Mouse (Mus musculus): ENCODE results near the gene Cabp1. TPM values are rescaled to one million over a fixed set of nuclear protein-coding genes. Genes with fewer than 3 reads are reported as not detected.

Cabp1 gene
- polyA plus RNA-seq, 1 experiment from 2014 or later = 2.0 TPM

DNA sequence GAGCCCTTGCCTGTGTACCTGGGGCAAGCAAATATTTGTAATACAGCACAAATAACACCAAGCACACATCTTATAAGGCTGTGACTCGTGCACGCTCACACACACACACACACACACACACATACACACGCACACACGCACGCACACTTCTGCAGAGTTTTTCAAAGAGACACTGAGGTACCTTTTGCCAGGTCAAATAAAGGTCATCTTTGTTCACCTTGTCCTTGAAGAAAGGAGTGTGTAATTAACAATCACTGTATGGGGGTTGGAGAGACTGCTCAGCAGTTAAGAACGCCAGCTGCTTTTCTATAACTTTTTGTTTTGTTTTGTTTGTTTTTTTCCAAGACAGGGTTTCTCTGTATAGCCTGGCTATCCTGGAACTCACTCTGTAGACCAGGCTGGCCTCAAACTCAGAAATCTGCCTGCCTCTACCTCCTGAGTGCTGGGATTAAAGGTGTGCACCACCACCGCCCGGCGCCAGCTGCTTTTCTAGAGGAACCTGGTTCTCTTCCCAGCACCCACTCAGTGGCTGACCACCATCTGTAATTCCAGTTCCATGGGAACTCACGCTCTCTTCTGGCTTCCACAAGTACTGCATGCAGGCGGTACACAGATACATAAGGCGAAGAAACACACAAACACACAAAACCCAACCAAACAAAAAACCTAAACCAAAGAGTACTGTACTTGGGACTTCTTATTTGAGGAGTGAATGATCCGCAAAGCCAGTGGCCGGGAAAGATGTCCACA is 39.0 kb upstream of the Cabp1 start:
- H3K9me3 ChIP-seq (ENCODE audit: control insufficient read depth, low read length) = no peaks in the 10 kb centered on the region
- no peak overlapping the region for H3K4me3 ChIP-seq (ENCODE audit: low read length)
- H3K27ac ChIP-seq (ENCODE audit: low read depth, low read length) = no peak overlapping the region
- peaks cover 13% of the 10 kb centered on the region for H3K27me3 ChIP-seq (ENCODE audit: control insufficient read depth, insufficient read depth, low read length)
- no peak overlapping the region for H3K9ac ChIP-seq (ENCODE audit: low read depth, low read length)
- H3K36me3 ChIP-seq (ENCODE audit: control insufficient read depth, insufficient read depth, low read length) = no peaks in the 10 kb centered on the region
- ATAC-seq (ENCODE audit: low FRiP score, low TSS enrichment) = no peak
- WGBS = 91% methylated on average over 14 of the region's 14 CpGs
- peaks cover 10% of the 10 kb centered on the region; the same call in 1 of the 2 replicates for H3K4me1 ChIP-seq (ENCODE audit: control insufficient read depth, insufficient read depth, low read length)
- H3K4me2 ChIP-seq (replicated peaks; ENCODE audit: low read depth, low read length) = no peak overlapping the region

DNA sequence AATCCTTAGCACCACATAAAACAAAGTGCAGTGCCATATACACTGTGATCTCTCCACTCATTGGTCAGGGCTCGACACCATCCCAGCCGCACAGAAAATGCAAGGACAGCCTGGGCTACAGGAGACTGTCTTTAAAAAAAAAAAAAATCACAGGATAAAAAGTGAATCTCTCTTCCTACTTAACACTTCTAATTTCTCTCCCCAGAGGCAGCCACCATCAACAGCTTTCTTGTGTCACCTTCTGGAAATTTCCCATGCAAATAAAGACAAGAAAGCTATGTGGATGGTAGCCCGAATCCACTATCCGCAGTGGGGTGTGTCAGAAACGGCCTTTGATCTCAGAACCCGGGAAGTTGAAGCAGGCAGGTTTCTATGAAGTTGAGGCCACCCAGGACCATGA is 38.3 kb upstream of the Cabp1 start:
- Histone ChIP-seq H3K4me2 (replicated peaks; ENCODE audit: low read depth, low read length) (no peak overlapping the region), H3K4me1 (ENCODE audit: control insufficient read depth, insufficient read depth, low read length) (peaks cover 10% of the 10 kb centered on the region; the same call in 1 of the 2 replicates), H3K36me3 (ENCODE audit: control insufficient read depth, insufficient read depth, low read length) (no peaks in the 10 kb centered on the region), H3K27ac (ENCODE audit: low read depth, low read length) (no peak overlapping the region), H3K27me3 (ENCODE audit: control insufficient read depth, insufficient read depth, low read length) (peaks cover 13% of the 10 kb centered on the region), H3K9me3 (ENCODE audit: control insufficient read depth, low read length) (no peaks in the 10 kb centered on the region), H3K9ac (ENCODE audit: low read depth, low read length) (no peak overlapping the region), H3K4me3 (ENCODE audit: low read length) (no peak overlapping the region)
- no peak for ATAC-seq (ENCODE audit: low FRiP score, low TSS enrichment)
- 34% methylated on average over 6 of the region's 6 CpGs for WGBS

DNA sequence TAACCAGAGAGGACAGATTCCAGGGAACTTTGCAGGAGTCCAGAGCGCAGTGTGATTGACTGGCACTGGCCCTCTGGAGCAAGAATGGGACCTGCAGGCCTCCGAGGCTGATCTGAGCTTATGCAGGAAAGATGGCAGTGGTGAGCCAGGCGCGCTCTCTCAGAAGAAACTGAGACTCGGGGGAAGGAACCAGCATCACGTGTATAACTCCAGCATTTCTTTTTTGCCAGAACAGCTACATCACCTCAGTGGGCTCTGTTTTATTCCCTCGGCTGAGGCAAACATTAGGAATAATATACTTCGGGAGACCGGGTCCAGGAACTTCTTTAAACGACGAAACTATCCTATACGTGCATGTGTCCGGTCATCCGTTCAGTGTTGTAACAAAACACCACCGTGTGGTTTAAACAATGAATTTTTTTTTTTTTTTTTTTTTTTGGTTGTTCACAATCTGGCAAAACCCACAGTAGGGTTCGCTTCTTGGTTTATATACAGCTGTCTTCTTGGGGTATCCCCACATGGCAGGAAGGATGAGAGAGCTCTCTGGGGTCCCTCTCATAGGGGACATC is 37.5 kb upstream of the Cabp1 start:
- no peak for ATAC-seq (ENCODE audit: low FRiP score, low TSS enrichment)
- no peaks in the 10 kb centered on the region for H3K9me3 ChIP-seq (ENCODE audit: control insufficient read depth, low read length)
- WGBS = 16% methylated on average over 16 of the region's 16 CpGs
- H3K27me3 ChIP-seq (ENCODE audit: control insufficient read depth, insufficient read depth, low read length) = peaks cover 13% of the 10 kb centered on the region
- H3K4me1 ChIP-seq (ENCODE audit: control insufficient read depth, insufficient read depth, low read length) = peaks cover 10% of the 10 kb centered on the region; the same call in 1 of the 2 replicates
- peak overlapping the region; percentile 21; the same call in 1 of the 2 replicates for H3K4me2 ChIP-seq (replicated peaks; ENCODE audit: low read depth, low read length)
- H3K27ac ChIP-seq (ENCODE audit: low read depth, low read length) = no peak overlapping the region
- H3K9ac ChIP-seq (ENCODE audit: low read depth, low read length) = no peak overlapping the region
- no peaks in the 10 kb centered on the region for H3K36me3 ChIP-seq (ENCODE audit: control insufficient read depth, insufficient read depth, low read length)
- H3K4me3 ChIP-seq (ENCODE audit: low read length) = no peak overlapping the region

DNA sequence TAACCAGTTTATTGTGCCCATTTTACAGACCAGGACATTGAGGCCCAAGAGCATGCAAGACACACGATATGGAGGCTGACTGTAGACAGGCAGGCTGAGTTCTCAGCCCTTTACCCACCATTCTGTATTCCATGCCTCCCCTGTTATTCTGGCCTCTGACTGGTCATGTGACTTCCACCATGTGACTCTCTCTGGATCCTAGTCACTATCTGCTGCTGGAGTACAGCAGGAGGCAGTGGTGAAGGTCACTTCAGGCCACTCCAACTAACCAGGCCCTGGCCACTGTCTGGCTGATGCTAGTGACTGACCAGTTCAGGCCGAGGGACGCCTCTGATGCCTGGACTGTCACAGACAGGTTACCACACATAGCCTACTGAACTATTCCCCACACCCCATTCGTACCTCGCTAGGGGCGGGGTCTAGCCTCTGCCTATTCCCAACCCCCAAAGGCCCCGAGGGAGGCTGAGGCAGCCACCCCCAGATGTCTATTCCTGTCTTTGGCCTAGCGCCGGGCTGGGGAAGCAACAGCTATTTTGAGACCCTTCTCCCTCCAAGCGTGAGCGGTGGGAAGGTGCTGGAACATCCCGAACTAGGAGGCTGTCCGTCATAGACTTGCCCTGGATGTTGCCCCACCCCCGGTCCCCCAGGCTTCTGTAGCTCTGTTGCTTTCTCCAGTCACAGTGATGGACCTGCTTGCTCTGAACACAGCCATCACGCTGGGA is 36.8 kb upstream of the Cabp1 start:
- H3K27ac ChIP-seq (ENCODE audit: low read depth, low read length) = no peak overlapping the region
- H3K27me3 ChIP-seq (ENCODE audit: control insufficient read depth, insufficient read depth, low read length) = peaks cover 13% of the 10 kb centered on the region
- 56% methylated on average over 15 of the region's 15 CpGs for WGBS
- H3K36me3 ChIP-seq (ENCODE audit: control insufficient read depth, insufficient read depth, low read length) = no peaks in the 10 kb centered on the region
- H3K9me3 ChIP-seq (ENCODE audit: control insufficient read depth, low read length) = no peaks in the 10 kb centered on the region
- peaks cover 10% of the 10 kb centered on the region; the same call in 1 of the 2 replicates for H3K4me1 ChIP-seq (ENCODE audit: control insufficient read depth, insufficient read depth, low read length)
- H3K4me2 ChIP-seq (replicated peaks; ENCODE audit: low read depth, low read length) = peak overlapping the region; percentile 21; the same call in 1 of the 2 replicates
- H3K9ac ChIP-seq (ENCODE audit: low read depth, low read length) = no peak overlapping the region
- no peak for ATAC-seq (ENCODE audit: low FRiP score, low TSS enrichment)
- H3K4me3 ChIP-seq (ENCODE audit: low read length) = no peak overlapping the region

DNA sequence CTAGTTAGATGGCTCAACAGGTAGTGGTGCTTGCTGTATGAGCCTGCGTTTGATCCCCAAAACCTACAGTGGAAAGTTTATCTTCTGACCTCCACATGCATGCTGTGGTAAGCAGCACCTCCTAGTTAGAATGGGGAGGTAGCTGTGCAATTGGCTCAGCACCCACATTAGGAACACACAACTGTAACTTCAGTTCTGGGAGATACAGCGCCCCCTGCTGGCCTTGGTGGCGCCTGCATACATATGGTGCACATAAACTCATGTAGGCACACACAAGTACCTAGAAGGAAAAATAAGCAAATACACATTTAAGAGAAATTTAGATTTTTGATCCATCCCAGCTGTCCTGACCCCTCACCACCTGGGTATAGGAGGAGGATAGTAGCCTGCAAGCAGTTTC is 28.3 kb upstream of the Cabp1 start:
- Histone ChIP-seq H3K9ac (ENCODE audit: low read depth, low read length) (no peak overlapping the region), H3K4me2 (replicated peaks; ENCODE audit: low read depth, low read length) (no peak overlapping the region), H3K27me3 (ENCODE audit: control insufficient read depth, insufficient read depth, low read length) (no peaks in the 10 kb centered on the region), H3K4me1 (ENCODE audit: control insufficient read depth, insufficient read depth, low read length) (no peaks in the 10 kb centered on the region), H3K27ac (ENCODE audit: low read depth, low read length) (no peak overlapping the region), H3K9me3 (ENCODE audit: control insufficient read depth, low read length) (no peaks in the 10 kb centered on the region), H3K4me3 (ENCODE audit: low read length) (no peak overlapping the region), H3K36me3 (ENCODE audit: control insufficient read depth, insufficient read depth, low read length) (no peaks in the 10 kb centered on the region)
- 75% methylated on average over 3 of the region's 3 CpGs for WGBS
- no peak for ATAC-seq (ENCODE audit: low FRiP score, low TSS enrichment)

DNA sequence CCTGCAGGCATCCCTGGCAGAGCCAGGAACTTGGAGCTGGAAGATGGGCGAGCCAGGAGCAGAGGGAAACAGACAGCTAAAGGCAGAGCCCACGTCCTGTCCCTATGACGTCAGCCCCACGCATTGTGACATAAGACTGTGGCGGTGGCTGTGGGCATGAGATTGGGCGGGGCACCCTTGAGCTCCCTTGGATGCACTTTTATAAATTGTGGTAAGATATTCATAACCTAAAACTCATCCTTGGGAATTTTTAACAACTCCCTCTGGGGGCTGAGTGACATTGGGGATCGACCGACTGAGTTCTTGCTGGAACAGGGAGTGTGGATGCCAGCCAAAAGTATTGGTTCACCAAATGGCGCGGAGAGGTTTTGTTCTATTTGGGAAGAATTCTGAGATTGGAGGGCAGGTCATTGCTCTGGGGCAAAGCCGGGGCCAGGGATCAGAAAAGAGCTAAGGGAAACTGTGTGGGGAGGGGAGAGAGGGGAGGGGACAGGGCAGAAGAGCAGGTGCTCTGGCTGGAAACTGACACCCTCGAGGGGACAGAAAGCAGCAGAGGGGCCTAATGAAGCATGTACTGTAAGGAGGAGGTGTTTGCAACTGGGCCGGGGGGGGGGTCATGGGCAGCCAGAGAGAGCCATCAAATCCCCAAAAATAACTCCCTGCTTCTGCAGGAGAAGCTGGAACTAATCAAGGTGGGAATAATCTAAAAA is 26.9 kb upstream of the Cabp1 start:
- 0 out of 2 replicates have a peak, but pooled peaks have one; percentile 40 for ATAC-seq (ENCODE audit: low FRiP score, low TSS enrichment)
- 34% methylated on average over 13 of the region's 13 CpGs for WGBS

DNA sequence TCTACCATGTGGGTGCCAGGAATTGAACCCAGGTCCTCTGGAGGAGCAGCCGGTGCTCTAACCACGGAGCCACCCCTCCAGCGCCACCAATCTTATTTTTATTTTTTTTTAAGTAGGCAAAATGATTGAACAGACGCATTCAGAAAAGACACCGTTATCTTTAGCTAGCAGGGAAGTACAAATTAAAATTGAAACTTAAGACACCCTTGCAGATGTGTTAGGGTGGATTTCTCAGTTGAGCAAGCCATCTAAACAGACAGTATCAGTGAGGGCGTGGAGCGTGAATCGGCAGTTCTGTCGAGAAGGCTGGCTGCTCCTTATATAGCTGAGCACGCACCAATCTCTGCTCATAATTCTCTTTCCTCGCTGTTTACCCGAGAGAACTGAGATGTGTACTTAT is 23.8 kb upstream of the Cabp1 start:
- H3K27me3 ChIP-seq (ENCODE audit: control insufficient read depth, insufficient read depth, low read length) = peaks cover 2% of the 10 kb centered on the region; the same call in 1 of the 2 replicates
- peaks cover 4% of the 10 kb centered on the region; the same call in 1 of the 2 replicates for H3K4me1 ChIP-seq (ENCODE audit: control insufficient read depth, insufficient read depth, low read length)
- no peak for ATAC-seq (ENCODE audit: low FRiP score, low TSS enrichment)

More for the DNA sequence above, 26.9 kb upstream of the Cabp1 start:
- no peak overlapping the region for H3K4me2 ChIP-seq (replicated peaks; ENCODE audit: low read depth, low read length)
- no peak overlapping the region for H3K27ac ChIP-seq (ENCODE audit: low read depth, low read length)
- H3K4me1 ChIP-seq (ENCODE audit: control insufficient read depth, insufficient read depth, low read length) = no peaks in the 10 kb centered on the region
- H3K27me3 ChIP-seq (ENCODE audit: control insufficient read depth, insufficient read depth, low read length) = no peaks in the 10 kb centered on the region
- no peak overlapping the region for H3K9ac ChIP-seq (ENCODE audit: low read depth, low read length)
- H3K36me3 ChIP-seq (ENCODE audit: control insufficient read depth, insufficient read depth, low read length) = no peaks in the 10 kb centered on the region
- H3K9me3 ChIP-seq (ENCODE audit: control insufficient read depth, low read length) = no peaks in the 10 kb centered on the region
- H3K4me3 ChIP-seq (ENCODE audit: low read length) = no peak overlapping the region

DNA sequence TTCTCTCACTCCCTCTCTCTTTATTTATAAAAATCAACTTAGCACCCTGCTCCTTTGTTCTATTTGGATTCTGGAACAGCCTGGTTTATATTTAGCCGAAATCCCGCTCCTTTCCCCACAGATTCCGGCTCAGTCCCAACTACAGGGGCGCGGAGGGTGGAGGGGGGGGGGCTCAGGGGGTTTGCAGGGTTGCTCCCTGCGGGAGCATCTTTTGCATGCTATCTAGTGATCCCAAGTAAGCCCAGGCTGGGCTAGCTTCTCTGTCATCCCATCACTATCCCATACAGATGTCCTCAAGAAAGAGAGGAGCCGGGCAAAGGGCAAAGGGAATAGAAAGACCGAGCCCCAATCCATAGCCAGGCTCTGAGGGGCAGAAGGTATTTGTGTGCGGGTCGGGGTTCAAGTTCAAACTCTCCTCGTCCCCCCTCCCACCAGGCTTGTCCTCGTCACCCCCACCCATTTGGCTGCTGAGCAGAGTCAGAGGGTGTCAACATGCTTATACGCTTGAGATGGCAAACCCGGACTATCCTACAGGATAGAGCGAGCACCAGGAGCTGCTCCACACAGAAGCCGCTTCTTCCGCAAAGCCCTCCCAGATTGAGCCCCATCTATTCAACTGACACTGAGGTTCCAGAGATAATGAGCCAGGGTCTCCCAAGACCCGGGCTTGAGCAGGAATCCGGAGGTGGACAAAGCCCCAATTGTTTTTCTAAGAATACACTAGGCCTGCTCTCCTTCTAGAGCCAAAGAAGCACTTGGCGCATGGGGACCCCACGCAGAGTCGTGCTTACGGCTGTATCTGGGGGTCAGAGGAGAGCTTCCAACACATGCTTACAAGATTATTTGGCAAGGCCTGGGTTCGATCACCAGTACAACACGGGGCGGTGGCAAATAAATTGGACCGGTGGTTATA is 21.3 kb upstream of the Cabp1 start:
- no peaks in the 10 kb centered on the region for H3K36me3 ChIP-seq (ENCODE audit: control insufficient read depth, insufficient read depth, low read length)
- ATAC-seq (ENCODE audit: low FRiP score, low TSS enrichment) = peak; percentile 54; the same call in 1 of the 2 replicates
- WGBS = 27% methylated on average over 27 of the region's 27 CpGs
- H3K27me3 ChIP-seq (ENCODE audit: control insufficient read depth, insufficient read depth, low read length) = peaks cover 2% of the 10 kb centered on the region; the same call in 1 of the 2 replicates
- peak overlapping the region; percentile 42 for H3K4me3 ChIP-seq (ENCODE audit: low read length)
- H3K9me3 ChIP-seq (ENCODE audit: control insufficient read depth, low read length) = no peaks in the 10 kb centered on the region
- no peak overlapping the region for H3K27ac ChIP-seq (ENCODE audit: low read depth, low read length)
- H3K9ac ChIP-seq (ENCODE audit: low read depth, low read length) = peak overlapping the region; percentile 65
- H3K4me2 ChIP-seq (replicated peaks; ENCODE audit: low read depth, low read length) = peak overlapping the region; percentile 71
- peaks cover 4% of the 10 kb centered on the region; the same call in 1 of the 2 replicates for H3K4me1 ChIP-seq (ENCODE audit: control insufficient read depth, insufficient read depth, low read length)

More for the DNA sequence above, 23.8 kb upstream of the Cabp1 start:
- H3K9ac ChIP-seq (ENCODE audit: low read depth, low read length) = no peak overlapping the region
- H3K4me2 ChIP-seq (replicated peaks; ENCODE audit: low read depth, low read length) = no peak overlapping the region
- no peaks in the 10 kb centered on the region for H3K36me3 ChIP-seq (ENCODE audit: control insufficient read depth, insufficient read depth, low read length)
- no peak overlapping the region for H3K4me3 ChIP-seq (ENCODE audit: low read length)
- H3K27ac ChIP-seq (ENCODE audit: low read depth, low read length) = no peak overlapping the region
- H3K9me3 ChIP-seq (ENCODE audit: control insufficient read depth, low read length) = no peaks in the 10 kb centered on the region
- WGBS = 77% methylated on average over 12 of the region's 12 CpGs
